Mouse (Mus musculus): ENCODE measurements around the gene Ulk4.
A peak's percentile ranks its signal among the peaks of the same experiment; 100 is the strongest.

The Ulk4 gene

GRCm38 (mm10) chr9:121277118-121278060 lies at the start of gene Ulk4:
TSS of gene Ulk4 (minus strand) at chr9:121277197.
- peak; percentile 84 for DNase-seq (ENCODE audit: low read depth)

- DNase-seq (ENCODE audit: low read depth): no peak
These were observed 45.0 kb upstream of the Ulk4 start for GRCm38 (mm10) chr9:121322034-121322433.

GRCm38 (mm10) chr9:121321118-121321517 lies 44.1 kb upstream of the Ulk4 start:
- DNase-seq (ENCODE audit: low read depth): no peak

- no peak for DNase-seq (ENCODE audit: low read depth)
These were observed 43.4 kb upstream of the Ulk4 start for GRCm38 (mm10) chr9:121320433-121320832.

GRCm38 (mm10) chr9:121319323-121319966 lies 42.4 kb upstream of the Ulk4 start:
- DNase-seq (ENCODE audit: low read depth): no peak

GRCm38 (mm10) chr9:121316621-121317405 lies 39.8 kb upstream of the Ulk4 start:
- DNase-seq (ENCODE audit: low read depth): no peak

GRCm38 (mm10) chr9:121315901-121316595 lies 39.1 kb upstream of the Ulk4 start:
- DNase-seq (ENCODE audit: low read depth): no peak

- no peak for DNase-seq (ENCODE audit: low read depth)
These were observed 37.6 kb upstream of the Ulk4 start for GRCm38 (mm10) chr9:121314541-121315152.

- DNase-seq (ENCODE audit: low read depth): peak; percentile 67
These were observed 36.8 kb upstream of the Ulk4 start for GRCm38 (mm10) chr9:121313656-121314374.

GRCm38 (mm10) chr9:121312237-121312891 lies 35.4 kb upstream of the Ulk4 start:
- DNase-seq (ENCODE audit: low read depth): no peak

GRCm38 (mm10) chr9:121311846-121312236 lies 34.8 kb upstream of the Ulk4 start:
- DNase-seq (ENCODE audit: low read depth): no peak

- no peak for DNase-seq (ENCODE audit: low read depth)
These were observed 33.5 kb upstream of the Ulk4 start for GRCm38 (mm10) chr9:121310501-121310900.

GRCm38 (mm10) chr9:121309287-121309686 lies 32.3 kb upstream of the Ulk4 start:
- no peak for DNase-seq (ENCODE audit: low read depth)

- DNase-seq (ENCODE audit: low read depth): no peak
These were observed 28.5 kb upstream of the Ulk4 start for GRCm38 (mm10) chr9:121305456-121305855.

- no peak for DNase-seq (ENCODE audit: low read depth)
These were observed 27.5 kb upstream of the Ulk4 start for GRCm38 (mm10) chr9:121304520-121304919.

- DNase-seq (ENCODE audit: low read depth): no peak
These were observed 26.8 kb upstream of the Ulk4 start for GRCm38 (mm10) chr9:121303748-121304147.

GRCm38 (mm10) chr9:121303086-121303485 lies 26.1 kb upstream of the Ulk4 start:
- no peak for DNase-seq (ENCODE audit: low read depth)

GRCm38 (mm10) chr9:121302543-121302942 lies 25.5 kb upstream of the Ulk4 start:
- DNase-seq (ENCODE audit: low read depth): no peak

GRCm38 (mm10) chr9:121301041-121301920 lies 24.3 kb upstream of the Ulk4 start:
- no peak for DNase-seq (ENCODE audit: low read depth)
